Mouse (Mus musculus): ENCODE data around the gene Foxp3. TPM values are rescaled to one million over a fixed set of nuclear protein-coding genes. Genes with fewer than 3 reads are reported as not detected.

Gene Foxp3
- total RNA-seq, 2 experiments from 2014 or later = not detected

- intact Hi-C loops (cut with DNase I) = loop anchor here (2.0 kb wide), 1 partner anchor 25 kb away; no protein-coding TSS in a partner anchor
- peak in 1 of 2 experiments; percentile 9 for DNase-seq (ENCODE audit: low spot score in 2 of 2)
These were observed 36.6 kb downstream of the Foxp3 start for GRCm38 (mm10) chrX:7610035-7610434.

GRCm38 (mm10) chrX:7610536-7611258, 37.3 kb downstream of the Foxp3 start:
- intact Hi-C loops (cut with DNase I) = loop anchor here (2.0 kb wide), 1 partner anchor 24 kb away; no protein-coding TSS in a partner anchor
- DNase-seq (ENCODE audit: low spot score in 2 of 2) = peak; percentile 32 to 42

- intact Hi-C loops (cut with DNase I) = no loop called here
- no peak for DNase-seq (ENCODE audit: low spot score in 2 of 2)
These were observed 44.6 kb downstream of the Foxp3 start for GRCm38 (mm10) chrX:7617889-7618551.

- intact Hi-C loops (cut with DNase I) = no loop called here
- no peak for DNase-seq (ENCODE audit: low spot score in 2 of 2)
These were observed 59.1 kb downstream of the Foxp3 start for GRCm38 (mm10) chrX:7632560-7632959.

GRCm38 (mm10) chrX:7635101-7635500, 61.7 kb downstream of the Foxp3 start:
- intact Hi-C loops (cut with DNase I) = loop anchor here (2.0 to 5.0 kb wide), 2 partner anchors 24 to 213 kb away; no protein-coding TSS in a partner anchor
- DNase-seq (ENCODE audit: low spot score in 2 of 2) = peak; percentile 50 to 90

DNA sequence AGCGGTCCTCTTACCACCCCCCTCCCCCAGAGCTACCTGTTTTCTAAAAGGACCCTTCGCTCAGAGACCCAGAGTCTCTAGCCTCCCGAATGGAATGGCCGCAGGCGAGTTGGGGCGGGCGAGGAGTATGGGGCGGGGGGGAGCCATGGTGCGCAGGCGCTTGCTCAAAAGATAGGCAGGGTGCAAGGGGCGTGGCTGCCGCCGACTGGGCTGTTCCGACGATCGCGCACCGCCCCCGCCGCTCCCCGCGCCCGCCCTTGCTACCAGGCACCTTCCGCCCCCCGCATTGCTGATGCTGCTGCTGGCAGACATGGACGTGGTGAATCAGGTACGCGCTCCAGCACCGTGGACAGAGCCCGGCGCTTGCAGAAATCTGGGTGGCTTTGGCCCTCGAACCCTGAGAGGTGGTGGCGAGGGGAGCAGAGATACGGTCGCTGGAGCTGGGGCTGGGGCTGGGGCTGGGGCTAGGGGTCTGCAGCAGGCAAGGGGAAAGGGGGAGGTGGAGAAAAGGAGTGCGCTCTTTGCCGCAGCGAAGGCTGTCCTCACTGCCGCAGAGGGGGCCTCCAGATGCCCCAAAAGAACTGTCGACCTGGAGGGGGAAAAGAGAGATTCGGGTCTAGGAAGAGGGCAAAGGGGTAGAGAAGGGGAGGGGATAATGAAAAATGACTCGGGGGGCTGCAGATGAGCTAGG, 65.1 kb downstream of the Foxp3 start, which contains the start of gene Syp:
Gene Syp (plus strand): TSS at position 71 of the 691 bp plus-strand sequence.
- intact Hi-C loops (cut with DNase I) = loop anchor here (2.0 to 5.0 kb wide), 2 partner anchors 64 to 216 kb away; partner anchors contain the start of gene Ppp1r3f
- peak; percentile 85 to 92 for DNase-seq (ENCODE audit: low spot score in 2 of 2)

- intact Hi-C loops (cut with DNase I) = loop anchor here (2.0 to 5.0 kb wide), 2 partner anchors 65 to 217 kb away; partner anchors contain the start of gene Ppp1r3f
- DNase-seq (ENCODE audit: low spot score in 2 of 2) = peak in 1 of 2 experiments; percentile 63
These were observed 66.3 kb downstream of the Foxp3 start for GRCm38 (mm10) chrX:7639536-7640325.

DNA sequence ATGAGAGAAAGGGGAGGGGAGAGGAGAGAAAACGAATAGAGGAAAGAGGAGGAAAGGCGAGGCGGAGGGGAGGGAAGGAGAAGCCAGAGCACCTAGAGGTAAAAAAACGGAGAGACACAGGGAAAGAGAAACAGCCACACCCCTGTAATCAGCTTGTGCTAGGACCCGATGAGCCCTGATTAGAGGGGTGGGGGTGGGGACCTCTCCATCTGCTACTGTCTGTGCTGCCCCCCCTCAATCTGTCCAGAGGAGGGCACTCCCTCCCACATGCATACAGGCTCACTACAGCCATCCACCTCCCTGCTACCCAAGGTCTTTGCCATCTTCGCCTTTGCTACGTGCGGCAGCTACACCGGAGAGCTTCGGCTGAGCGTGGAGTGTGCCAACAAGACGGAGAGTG, 67.3 kb downstream of the Foxp3 start:
- intact Hi-C loops (cut with DNase I) = no loop called here
- DNase-seq (ENCODE audit: low spot score in 2 of 2) = no peak

Other genes with a start within 250 kb of the Foxp3 start
- 10 to 100 TPM; 14.1 to 15.4 TPM for gene Usp27x, start 197.8 kb upstream of the Foxp3 start, total RNA-seq (2021)
- 10 to 100 TPM; 21.1 to 25.0 TPM for gene Ppp1r3f, start 639 bp downstream of the Foxp3 start, total RNA-seq (2021)
- gene Ccdc22, start 31.9 kb downstream of the Foxp3 start, total RNA-seq (2021) = 10 to 100 TPM; 30.6 to 31.3 TPM
- not detected for gene Cacna1f, start 33.4 kb downstream of the Foxp3 start, total RNA-seq (2021)
- gene Syp, start 64.8 kb downstream of the Foxp3 start, total RNA-seq (2021) = 1,000 to 10,000 TPM; 2,020 to 2,211 TPM
- gene Prickle3, start 83.6 kb downstream of the Foxp3 start, total RNA-seq (2021) = 1 to 10 TPM in 1 of 2 experiments, under 1 TPM in 1; 0.76 to 2.0 TPM
- gene Plp2, start 97.7 kb downstream of the Foxp3 start, total RNA-seq (2021) = 1 to 10 TPM; 5.9 to 7.7 TPM
- gene Magix, start 107.6 kb downstream of the Foxp3 start, total RNA-seq (2021) = under 1 TPM; 0.41 to 0.57 TPM
- gene Gpkow, start 123.5 kb downstream of the Foxp3 start, total RNA-seq (2021) = 10 to 100 TPM; 33.2 to 34.0 TPM
- gene Wdr45, start 140.7 kb downstream of the Foxp3 start, total RNA-seq (2021) = 10 to 100 TPM; 57.6 to 61.6 TPM
- not detected for gene Gm45208, start 148.6 kb downstream of the Foxp3 start, total RNA-seq (2021)
- gene Praf2, start 154.8 kb downstream of the Foxp3 start, total RNA-seq (2021) = 100 to 1,000 TPM in 1 of 2 experiments, 10 to 100 TPM in 1; 99.9 to 103 TPM
- 10 to 100 TPM; 19.5 to 22.1 TPM for gene Ccdc120, start 177.3 kb downstream of the Foxp3 start, total RNA-seq (2021)
- gene Tfe3, start 188.9 kb downstream of the Foxp3 start, total RNA-seq (2021) = 10 to 100 TPM; 29.9 to 36.0 TPM
- gene Gripap1, start 216.1 kb downstream of the Foxp3 start, total RNA-seq (2021) = 100 to 1,000 TPM in 1 of 2 experiments, 10 to 100 TPM in 1; 99.6 to 105 TPM
- gene Kcnd1, start 248.6 kb downstream of the Foxp3 start, total RNA-seq (2021) = 1 to 10 TPM; 7.0 to 8.9 TPM